Mouse (Mus musculus) layer of hippocampus, adult 18-20 months (tissue): ENCODE results near the gene Mfap3. TPM values are rescaled to one million over a fixed set of nuclear protein-coding genes. Genes with fewer than 3 reads are reported as not detected.
A peak's percentile ranks its signal among the peaks of the same experiment; 100 is the strongest.

Experiments used
- DNase-seq, 2 experiments: peaks; one replicate each; pipeline ENCODE4 v3.0.0; 2022; ENCODE audit warnings: low spot score in 2 of 2
- long read RNA-seq: library from polyadenylated mRNA; stranded (forward); transcript quantifications from one replicate; pipeline ENCODE4 v2.0.0, GENCODE M21; 2021
- total RNA-seq, 2 experiments: library from RNA; stranded (reverse); gene quantifications; 2 replicates each; pipeline ENCODE4 v1.2.3; 2021

Gene Mfap3
- 10 to 100 TPM; 29.0 to 30.9 TPM for total RNA-seq
- long read RNA-seq, full-length matches to known transcripts, result 44 of 54 reads
- long read RNA-seq, partial matches to known transcripts, result 3 of 54 reads
- long read RNA-seq, other reads (novel, unspliced or antisense), result 7 of 54 reads

- DNase-seq, result peak; percentile 75 to 88
Measured at GRCm38 (mm10) chr11:57518091-57518750, at the start of gene Mfap3, which contains the start of gene Fam114a2. TSS of gene Mfap3 (plus strand) at chr11:57518664. TSS of gene Fam114a2 (minus strand) at chr11:57518617.

DNA sequence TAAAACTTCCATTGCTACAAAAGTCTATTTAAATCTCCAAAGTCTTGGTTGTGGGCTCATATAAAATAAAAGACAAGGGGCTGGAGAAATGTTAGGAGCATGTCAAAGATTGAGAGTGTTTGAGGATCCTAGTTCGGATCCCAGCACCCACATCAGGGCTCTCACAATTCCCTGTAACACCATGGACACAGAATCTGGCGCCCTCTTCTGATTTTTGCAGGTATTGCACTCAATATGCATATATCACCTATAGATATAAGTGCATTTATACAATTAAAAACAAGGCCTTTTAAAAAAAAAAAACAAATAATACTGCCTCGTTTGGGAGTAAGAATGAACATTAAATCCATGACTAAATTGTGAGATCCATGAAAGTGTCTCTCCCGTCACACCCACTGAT, 49.8 kb upstream of the Mfap3 start:
- DNase-seq, result no peak

DNA sequence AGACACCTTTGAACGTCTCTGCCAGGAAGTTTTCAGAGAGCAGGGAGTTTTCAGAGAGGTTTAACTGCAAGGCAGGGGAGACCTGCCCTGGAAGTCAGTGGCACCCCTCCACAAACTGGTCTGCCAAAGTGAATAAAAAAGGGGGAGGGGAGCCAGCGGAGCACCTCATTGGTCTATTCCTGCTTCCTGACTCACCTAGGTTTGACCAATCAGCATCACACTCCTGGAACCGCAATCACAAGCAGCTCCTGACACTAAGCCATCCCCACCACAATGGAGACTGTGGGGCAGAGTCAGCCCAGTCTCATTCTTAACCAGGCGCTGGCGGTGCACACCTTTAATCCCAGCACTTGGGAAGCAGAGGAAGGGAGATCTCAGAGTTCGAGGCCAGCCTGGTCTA, 48.4 kb upstream of the Mfap3 start:
- DNase-seq, result no peak

DNA sequence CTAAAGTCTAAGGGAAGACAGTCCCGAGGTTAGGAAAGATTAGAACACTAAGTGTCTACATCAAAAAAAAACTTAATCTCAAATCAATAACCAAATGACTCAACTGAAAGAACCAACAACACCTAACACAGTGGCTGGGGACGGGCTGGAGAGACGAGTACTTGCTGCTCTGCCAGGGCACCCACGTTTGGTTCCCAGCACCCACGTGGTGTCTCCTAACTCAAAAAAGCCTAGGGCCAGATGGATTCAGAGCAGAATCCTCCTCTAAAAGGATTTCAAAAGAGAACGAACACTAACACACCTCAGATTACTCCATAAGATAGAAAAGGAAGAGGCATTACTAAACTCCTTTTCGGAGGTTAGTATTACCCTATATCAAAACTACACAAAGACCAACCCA, 47.5 kb upstream of the Mfap3 start:
- DNase-seq, result peak in 1 of 2 experiments; percentile 52

DNA sequence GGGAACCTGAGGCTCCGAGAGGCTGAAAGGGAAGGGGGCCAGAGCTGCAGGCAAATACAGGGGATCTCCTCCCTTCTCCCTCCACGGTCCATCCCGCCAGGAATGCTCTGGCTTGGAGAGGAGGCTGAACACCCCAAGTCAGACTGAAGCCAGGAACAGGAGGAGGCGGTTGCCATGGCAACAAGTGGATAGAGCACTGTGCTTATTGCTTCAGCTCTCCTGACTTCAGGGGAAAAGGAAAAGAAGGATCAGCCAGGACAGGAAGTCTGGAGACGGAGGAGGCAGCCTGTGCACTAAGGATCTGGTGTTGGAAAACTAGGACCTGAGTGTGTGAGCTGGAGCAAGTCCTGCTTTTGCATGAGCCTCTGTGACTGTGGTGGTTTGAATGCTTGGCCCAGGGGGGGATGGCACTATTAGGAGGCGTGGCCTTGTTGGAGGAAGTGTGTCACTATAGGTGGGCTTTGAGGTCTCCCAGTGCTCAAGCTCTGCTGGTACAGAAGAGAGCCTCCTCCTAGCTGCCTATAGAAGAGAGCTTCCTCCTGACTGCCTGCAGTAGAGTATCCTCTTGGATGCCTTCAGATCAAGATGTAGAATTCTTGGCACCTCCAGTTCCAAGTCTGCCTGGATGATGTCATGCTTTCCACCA, 44.0 kb upstream of the Mfap3 start:
- peak; percentile 58 to 77 for DNase-seq

DNA sequence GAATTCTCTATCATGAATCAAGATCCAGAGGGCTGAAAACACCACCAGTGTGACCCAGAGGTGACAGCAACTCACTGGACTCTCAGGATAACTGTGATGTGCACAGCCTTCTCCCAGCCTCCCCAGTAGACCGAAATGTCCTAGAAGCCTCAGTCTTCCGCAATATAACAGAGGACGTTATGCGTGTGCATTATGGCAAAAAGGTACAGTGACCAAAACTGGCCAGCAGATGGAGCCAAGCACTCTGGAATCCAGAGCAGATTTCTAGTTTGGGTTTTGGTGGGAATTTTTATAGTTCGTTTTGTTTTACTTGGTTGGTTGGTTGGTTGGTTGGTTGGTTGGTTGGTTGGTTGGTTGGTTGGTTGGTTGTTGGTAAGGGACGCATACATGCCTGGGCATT, 43.3 kb upstream of the Mfap3 start:
- DNase-seq, result peak in 1 of 2 experiments; percentile 76

- DNase-seq, result no peak
Measured at GRCm38 (mm10) chr11:57478077-57478476, 40.4 kb upstream of the Mfap3 start.

GRCm38 (mm10) chr11:57488436-57488835, 30.0 kb upstream of the Mfap3 start:
- no peak for DNase-seq

DNA sequence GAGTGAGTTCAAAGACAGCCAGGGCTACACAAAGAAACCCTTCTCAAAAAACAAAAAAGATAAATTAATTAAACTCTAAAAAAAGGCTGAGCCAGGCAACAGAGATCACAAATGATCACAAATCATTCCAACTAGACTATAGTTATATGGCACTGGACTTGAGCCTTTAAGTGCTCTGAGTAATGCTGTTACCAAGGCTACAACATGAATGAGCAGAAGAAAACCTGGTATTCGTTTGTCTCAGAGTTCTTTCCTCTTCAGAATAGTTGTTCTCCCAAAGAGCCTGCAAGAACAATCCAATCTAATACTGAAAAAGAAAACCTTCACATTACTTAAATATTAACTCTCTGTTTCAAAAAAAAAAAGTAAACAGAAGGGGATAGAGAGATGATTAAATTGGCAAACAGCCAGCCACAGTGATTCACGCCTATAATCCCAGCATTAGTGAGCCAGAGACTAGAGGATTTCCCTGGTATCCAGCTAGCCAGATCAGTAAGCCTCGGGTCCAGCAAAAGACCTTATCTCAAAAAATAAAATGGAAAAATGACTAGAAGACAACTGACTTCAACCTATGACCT, 21.9 kb upstream of the Mfap3 start:
- DNase-seq, result no peak

DNA sequence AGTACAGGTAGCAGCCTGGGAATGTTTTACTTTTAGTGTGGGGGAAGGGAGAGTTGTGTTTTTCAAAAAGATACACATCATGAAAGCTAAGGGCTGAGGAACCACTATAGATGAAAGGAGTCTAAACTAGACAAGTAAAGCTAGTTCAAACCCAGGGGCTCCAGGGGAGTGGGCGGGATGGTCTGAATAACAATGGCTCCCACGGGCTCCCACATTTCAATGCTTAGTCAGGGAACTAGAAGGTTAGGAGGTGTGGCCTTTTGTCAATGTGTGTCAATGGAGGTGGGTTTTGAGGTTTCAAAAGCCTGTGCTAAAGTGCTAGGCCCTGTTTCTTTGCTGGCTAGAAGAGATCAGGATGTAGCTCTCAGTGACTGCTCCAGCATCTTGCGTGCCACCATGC, 20.8 kb upstream of the Mfap3 start:
- DNase-seq, result no peak

GRCm38 (mm10) chr11:57498215-57498614, 20.2 kb upstream of the Mfap3 start:
- DNase-seq, result no peak

DNA sequence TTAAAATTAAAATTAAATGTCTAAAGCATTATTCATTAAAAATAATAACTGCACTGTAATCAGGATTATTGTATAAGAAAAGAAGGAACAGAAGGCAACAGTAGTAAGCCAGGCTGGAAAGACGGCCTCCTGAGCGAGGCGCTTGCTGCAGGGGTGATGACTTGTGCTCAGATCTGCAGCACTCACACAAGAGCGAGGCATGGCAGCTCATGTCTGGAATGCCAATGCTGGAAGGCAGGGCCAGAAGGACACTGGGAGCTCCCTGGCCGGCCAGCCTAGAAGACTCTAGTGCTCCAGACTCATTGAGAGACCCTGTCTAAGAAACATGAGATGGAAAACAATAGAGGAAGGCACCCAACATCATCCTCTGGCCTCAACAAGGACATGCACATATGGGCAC, 15.3 kb upstream of the Mfap3 start:
- DNase-seq, result peak in 1 of 2 experiments; percentile 16

GRCm38 (mm10) chr11:57506899-57507298, 11.6 kb upstream of the Mfap3 start:
- DNase-seq, result peak; percentile 32 to 65

- DNase-seq, result no peak
Measured at GRCm38 (mm10) chr11:57515218-57515617, 3.2 kb upstream of the Mfap3 start.

- no peak for DNase-seq
Measured at GRCm38 (mm10) chr11:57516946-57517441, 1.5 kb upstream of the Mfap3 start.

DNA sequence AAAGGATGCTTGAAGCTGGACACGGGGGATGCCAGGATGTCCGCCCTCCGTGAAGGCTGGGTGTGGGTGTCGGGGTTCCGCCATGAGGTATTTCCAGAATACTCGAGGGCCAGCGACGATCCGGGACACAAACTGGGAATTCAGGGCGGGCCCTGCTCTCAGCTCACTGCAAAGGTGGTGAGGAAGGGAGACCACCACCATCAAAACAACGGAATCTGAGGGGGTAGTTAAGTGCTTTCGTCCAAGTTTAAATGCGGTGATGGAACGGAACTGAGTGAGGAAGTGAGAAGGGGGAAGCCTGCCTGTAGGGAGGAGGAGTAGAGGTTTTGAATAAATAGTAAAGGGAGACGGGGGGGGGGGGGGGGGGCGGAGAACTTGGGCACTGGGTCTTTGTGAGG, 286 bp downstream of the Mfap3 start:
- no peak for DNase-seq

DNA sequence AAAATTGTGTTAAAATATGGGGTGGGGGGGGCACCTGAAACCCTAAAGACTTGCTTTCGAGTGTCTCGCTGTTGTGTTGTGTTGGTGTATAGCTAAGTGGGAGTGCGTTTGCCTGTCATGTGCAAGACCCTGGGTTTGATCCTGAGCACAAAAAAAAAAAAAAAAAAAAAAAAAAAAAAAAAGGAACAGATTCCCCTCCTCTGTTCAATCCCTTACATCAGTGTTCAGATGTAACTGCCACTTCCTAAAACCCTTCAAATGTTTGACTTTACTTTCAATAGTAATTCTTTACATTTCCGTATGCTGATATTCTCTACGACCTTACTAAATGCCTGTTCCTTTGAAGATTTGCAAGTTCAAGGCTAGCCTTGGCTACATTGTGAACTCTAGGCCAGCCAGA, 840 bp downstream of the Mfap3 start:
- DNase-seq, result no peak

- peak in 1 of 2 experiments; percentile 28 for DNase-seq
Measured at GRCm38 (mm10) chr11:57521206-57521605, 2.7 kb downstream of the Mfap3 start.

DNA sequence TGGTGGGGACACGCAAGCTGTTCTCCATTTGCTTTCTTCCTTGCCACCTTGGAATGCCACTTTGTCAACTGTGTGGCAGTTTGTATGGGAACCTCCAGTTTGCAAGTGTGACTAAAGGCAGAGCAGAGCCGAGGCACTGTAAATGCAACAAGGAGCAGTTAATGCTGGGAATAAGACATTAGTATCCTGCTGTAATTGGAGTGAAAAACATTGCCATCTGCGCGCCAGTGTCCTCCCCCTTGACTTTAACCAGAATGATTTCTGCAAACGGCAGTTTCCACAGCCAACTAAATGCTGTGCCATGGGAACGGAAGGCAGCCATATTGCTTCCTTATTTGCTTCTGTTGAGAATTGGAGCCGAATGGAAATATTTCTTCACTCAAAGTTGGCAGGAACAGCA, 3.6 kb downstream of the Mfap3 start:
- DNase-seq, result peak; percentile 76 to 92

- DNase-seq, result no peak
Measured at GRCm38 (mm10) chr11:57523418-57523817, 5.0 kb downstream of the Mfap3 start.

DNA sequence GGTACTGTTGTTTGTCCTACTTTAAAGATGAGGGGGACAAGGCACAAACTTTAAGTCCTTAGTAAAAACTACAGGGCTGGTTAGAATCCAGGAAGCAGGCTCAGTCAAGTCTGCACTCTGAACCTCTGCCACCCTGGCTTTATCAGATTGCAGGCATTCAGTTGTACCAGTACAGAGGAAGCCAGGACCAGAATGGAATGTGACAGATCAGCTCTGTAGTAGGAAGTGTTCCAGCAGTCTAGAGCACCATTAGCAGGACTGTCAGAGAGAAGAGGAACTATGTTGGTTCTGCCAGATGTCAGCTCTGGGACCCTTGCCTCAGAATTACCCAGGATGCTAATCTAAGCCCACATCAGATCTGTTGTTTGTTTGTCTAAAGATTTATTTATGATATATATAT, 6.1 kb downstream of the Mfap3 start:
- DNase-seq, result no peak

DNA sequence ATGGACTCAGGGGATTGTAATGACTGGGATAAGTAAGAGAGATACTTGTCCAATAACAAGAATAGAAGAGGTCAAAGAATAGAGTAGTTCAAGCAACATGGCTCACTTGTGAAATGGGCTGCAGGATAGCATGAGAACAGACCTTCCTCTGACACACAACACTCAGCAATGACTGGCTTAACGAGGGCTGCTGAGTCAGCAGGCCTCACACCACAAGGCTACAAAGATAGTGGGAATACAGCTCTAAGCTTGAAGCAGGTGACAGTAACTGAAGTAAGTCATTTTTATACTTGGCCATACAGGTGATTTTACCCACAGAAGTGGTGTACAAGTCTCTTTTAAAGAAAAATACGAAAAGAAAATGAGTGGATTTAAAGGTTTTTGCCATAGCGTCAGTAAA, 7.4 kb downstream of the Mfap3 start:
- no peak for DNase-seq
